Mouse (Mus musculus) 3134 (cell line): Measurements from ENCODE around the gene Ppwd1.
"Not testable (repeated sequence)": the region's sequence is repeated elsewhere in the genome, so short reads cannot be mapped to it uniquely, and the experiment has no call there.

ENCODE experiments used
- DNase-seq: peaks from one replicate; pipeline ENCODE4 v3.0.0-alpha.2; 2011; ENCODE audit warnings: low spot score; ENCODE audit not compliant: insufficient read length; ENCODE audit errors: extremely low read depth

Ppwd1 gene

GRCm38 (mm10) chr13:104228384-104229066 lies at the start of gene Ppwd1, which contains the start of gene Cenpk:
Gene Ppwd1 (minus strand): TSS chr13:104228843.
Gene Cenpk (plus strand): TSS chr13:104228611.
- peak; percentile 98 for DNase-seq

GRCm38 (mm10) chr13:104258997-104259396 lies 30.4 kb upstream of the Ppwd1 start:
- no peak for DNase-seq

GRCm38 (mm10) chr13:104229181-104229580 lies 538 bp upstream of the Ppwd1 start:
- no peak for DNase-seq

- DNase-seq = peak; percentile 1
Observed at GRCm38 (mm10) chr13:104227478-104227877, 1.2 kb downstream of the Ppwd1 start.

GRCm38 (mm10) chr13:104204313-104204712 lies 24.3 kb downstream of the Ppwd1 start:
- no peak for DNase-seq

- DNase-seq = not testable (repeated sequence)
Observed at GRCm38 (mm10) chr13:104195891-104196290, 32.8 kb downstream of the Ppwd1 start.

- no peak for DNase-seq
Observed at GRCm38 (mm10) chr13:104187357-104187756, 41.3 kb downstream of the Ppwd1 start.

- DNase-seq = no peak
Observed at GRCm38 (mm10) chr13:104179176-104179888, 49.3 kb downstream of the Ppwd1 start.

GRCm38 (mm10) chr13:104178650-104179121 lies 50.0 kb downstream of the Ppwd1 start, which contains the start of gene Trim23:
Gene Trim23 (plus strand): TSS chr13:104178797.
- DNase-seq = peak; percentile 92

GRCm38 (mm10) chr13:104177796-104178649 lies 50.6 kb downstream of the Ppwd1 start, which contains the start of gene Trappc13:
Gene Trappc13 (minus strand): TSS chr13:104178469.
- peak; percentile 66 for DNase-seq

GRCm38 (mm10) chr13:104176874-104177273 lies 51.8 kb downstream of the Ppwd1 start:
- no peak for DNase-seq

- DNase-seq = no peak
Observed at GRCm38 (mm10) chr13:104172498-104172897, 56.1 kb downstream of the Ppwd1 start.

- no peak for DNase-seq
Observed at GRCm38 (mm10) chr13:104171711-104172110, 56.9 kb downstream of the Ppwd1 start.

- no peak for DNase-seq
Observed at GRCm38 (mm10) chr13:104155686-104156085, 73.0 kb downstream of the Ppwd1 start.
